Mouse (Mus musculus) heart, postnatal 0 days (tissue): ENCODE measurements around the gene Mthfd2.

ENCODE experiments used
- CTCF ChIP-seq: IDR thresholded peaks from 2 replicates; pipeline ENCODE4 v1.5.1; 2016; ENCODE audit warnings: antibody characterized with exemption, control low read depth, low read depth
- EP300 ChIP-seq: IDR thresholded peaks from 2 replicates; pipeline ENCODE4 v1.6.1; 2016; ENCODE audit warnings: antibody characterized with exemption, low read depth

DNA sequence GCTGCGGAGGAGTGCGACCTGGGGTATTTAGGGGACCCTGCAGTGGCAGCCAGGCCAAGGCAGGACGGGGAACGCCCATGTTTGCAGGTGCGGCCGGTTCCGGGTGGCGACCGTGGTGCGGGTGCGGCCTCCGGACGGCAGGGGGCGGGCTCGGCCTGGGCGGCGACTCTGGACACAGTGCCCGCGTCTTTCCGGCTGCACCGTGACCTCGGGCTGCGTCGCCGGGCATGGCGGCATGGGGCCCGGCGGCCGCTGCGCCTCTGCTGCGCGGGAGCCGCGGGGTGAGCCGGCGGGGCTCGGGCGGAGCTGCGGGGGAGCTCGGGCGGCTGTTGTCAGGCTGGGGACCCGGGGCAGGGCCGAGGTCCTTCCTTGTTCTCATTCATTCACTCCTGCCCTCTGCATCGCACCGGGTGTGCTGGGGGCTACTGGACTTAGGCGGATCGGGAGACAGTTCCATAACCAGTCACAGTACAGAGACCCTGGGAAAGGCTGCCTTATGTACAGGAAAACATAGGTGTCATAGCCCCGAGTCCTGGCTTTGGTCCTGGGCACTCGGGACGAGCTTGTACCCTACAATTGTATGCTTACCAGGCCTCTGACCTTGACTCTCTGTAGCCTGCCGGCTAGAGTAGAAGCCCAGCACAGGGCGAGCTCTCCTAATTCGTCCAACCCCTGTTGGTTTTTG is 23.7 kb upstream of the Mthfd2 start:
- TF ChIP-seq EP300 (no peak), CTCF (peak; percentile 74)
